Mouse (Mus musculus): ENCODE results near the gene Tln1.

- TF ChIP-seq CTCF (IDR thresholded peaks at IDR 0.05; ENCODE audit: low read depth) (no peak), EP300 (IDR thresholded peaks at IDR 0.05; ENCODE audit: low read depth) (no peak)
These were observed 29.1 kb upstream of the Tln1 start for GRCm38 (mm10) chr4:43591543-43591942.
